Mouse (Mus musculus) spleen, postnatal 14 days (tissue): Measurements from ENCODE around the gene Gpr156.
A peak's percentile ranks its signal among the peaks of the same experiment; 100 is the strongest.

Experiments used
- DNase-seq, 2 experiments: peaks; one replicate each; pipeline ENCODE4 v3.0.0; 2021 to 2022; ENCODE audit warnings: low spot score in 2 of 2

Gpr156 gene

DNA sequence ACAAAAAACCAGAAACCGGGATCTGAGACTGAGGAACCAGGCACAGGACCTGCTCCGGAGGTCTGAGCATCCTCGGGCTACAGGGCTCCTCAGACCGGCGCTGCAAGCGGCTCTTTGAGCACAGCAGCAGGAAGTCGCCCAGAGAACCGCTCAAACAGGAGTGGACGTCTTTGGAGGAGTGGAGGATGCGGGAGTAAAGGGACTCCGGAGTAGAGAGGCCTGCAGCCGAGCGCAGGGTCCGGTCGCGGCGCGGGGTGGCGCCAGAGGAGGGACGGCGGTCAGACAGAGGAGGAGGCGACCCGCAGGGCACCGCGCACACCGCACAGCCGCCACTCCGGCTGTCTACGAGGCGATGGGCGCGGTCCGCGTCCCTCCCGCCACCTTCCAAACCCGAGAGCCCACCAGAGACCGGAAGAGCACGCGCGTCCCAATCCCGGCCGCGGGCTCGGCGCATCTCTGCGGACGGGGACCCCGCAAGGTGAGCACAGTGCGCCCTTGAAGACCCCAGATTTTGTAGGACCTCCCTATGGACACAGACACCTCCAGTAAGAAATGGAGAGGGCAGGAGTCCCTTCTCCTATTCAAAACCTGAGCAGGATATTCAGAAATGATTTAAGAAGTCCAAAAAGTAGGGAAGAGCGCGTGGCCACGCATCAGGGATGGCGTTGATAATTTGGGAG lies at the start of gene Gpr156:
Gene Gpr156, plus strand, starts transcription at position 359 of the 680 bp plus-strand sequence.
- peak in 1 of 2 experiments; percentile 7 for DNase-seq

DNA sequence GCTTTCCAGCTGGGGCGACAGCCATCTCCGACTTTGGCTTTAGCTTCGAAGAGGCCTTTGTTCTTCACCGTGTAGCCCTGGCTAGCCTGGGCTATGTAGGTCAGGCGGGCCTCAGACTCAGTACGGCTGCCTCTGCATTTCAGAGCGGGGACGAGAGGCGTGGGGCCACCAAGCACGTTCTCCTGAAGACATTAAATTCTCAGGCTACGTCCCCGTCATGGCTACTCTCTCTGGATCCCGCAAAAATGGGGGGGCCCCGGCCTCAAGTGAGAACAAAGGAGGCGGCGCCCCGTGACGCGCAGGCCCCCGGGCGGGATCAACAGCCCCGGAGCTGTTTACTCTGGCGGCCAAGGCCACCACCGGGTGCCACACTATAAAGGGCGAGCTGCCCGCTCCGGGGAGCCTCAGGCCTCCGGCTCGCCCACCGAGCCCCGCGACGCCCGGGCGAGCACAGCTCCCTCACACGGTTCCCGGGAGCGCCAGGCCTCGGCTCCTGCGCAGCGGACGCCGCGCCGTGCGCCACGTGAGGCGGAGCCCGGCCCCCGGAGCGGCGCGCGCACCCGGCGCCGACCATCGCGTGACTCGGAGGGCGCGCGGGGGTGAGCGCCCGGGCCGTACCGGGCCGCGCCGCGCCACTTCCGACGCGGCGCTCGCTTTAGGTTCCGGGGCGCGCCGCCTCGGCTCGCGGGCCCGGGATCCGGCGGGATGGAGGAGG lies 48.3 kb upstream of the Gpr156 start, which contains the start of gene Lrrc58:
Gene Lrrc58, plus strand, starts transcription at position 599 of the 715 bp plus-strand sequence.
- peak; percentile 53 to 63 for DNase-seq

DNA sequence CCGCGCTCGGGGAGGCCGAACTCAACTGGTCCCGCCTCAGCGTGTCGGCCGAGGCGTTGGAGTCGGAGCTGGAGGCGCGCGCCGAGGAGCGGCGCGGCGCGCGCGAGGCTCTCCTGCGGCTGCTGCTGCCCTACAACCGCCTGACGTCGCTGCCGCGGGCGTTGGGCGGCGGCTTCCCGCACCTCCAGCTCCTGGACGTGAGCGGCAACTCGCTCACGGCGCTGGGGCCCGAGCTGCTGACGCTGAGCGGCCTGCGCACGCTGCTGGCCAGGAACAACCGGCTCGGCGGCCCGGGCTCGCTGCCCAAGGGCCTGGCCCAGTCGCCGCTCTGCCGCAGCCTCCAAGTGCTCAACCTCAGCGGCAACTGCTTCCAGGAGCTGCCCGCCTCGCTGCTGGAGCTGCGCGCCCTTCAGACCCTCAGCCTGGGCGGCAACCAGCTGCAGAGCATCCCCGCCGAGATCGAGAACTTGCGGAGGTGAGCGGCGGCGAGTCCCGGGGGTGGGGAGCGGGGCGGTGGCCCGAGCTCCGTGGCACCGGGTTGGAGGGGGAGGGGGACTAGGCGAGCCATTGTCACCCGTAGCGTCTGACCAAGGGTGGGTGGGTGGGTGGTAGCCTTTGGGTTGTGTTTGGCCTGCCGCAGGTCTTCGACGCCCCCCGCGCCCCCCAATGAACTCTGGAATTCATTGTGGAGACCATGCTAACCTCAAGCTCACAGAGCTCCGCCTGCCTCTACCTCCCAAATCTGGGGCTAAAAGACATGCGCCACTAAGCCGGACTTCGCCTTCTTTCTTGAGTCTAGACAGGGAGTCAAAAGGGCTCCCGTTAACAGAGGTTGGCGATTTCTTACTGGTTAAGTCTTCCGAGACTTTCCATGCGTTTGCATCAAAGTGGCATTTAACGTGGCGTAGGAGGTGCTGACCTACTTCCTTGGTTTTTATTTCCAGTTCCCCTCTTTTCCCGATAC lies 47.5 kb upstream of the Gpr156 start:
- peak in 1 of 2 experiments; percentile 13 for DNase-seq

DNA sequence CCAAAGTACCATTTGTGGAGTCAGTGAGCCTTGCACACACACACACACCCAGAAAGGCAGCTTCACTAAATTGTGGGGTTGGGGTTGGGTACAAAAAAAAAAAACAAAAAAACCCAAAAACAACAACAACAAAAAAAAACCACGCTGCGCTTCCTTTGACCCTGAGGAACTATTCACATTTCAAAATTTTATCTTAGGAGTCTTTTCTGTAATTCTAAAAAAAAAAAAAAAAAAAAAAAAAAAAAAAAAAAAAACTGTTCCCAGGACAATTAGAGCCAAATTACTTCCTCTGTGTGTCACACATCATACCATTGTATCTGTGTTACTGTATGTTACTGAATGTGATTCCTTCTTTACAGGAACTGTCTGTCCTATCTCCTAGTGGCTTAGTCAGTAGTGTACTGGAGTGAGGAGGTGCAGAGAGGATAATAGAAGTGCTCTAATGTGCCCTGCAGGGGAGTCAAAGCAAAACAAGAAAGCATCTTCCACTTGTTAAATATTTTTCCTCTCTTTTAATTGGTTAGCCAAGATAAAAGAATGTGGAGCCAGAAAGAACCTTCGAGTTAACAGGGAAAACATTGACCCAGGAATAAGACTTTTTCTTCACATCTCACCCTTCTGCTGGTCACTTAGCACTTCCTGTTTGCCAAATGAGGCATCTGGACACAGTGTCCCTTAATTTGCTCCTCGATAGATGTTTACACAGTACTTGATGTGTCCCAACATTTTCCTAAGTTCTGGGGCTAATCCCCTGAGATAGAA lies 46.6 kb upstream of the Gpr156 start:
- DNase-seq = no peak

- DNase-seq = no peak
Observed at GRCm38 (mm10) chr16:37871112-37871715, 45.1 kb upstream of the Gpr156 start.

GRCm38 (mm10) chr16:37874501-37875235 lies 41.6 kb upstream of the Gpr156 start:
- DNase-seq = no peak

DNA sequence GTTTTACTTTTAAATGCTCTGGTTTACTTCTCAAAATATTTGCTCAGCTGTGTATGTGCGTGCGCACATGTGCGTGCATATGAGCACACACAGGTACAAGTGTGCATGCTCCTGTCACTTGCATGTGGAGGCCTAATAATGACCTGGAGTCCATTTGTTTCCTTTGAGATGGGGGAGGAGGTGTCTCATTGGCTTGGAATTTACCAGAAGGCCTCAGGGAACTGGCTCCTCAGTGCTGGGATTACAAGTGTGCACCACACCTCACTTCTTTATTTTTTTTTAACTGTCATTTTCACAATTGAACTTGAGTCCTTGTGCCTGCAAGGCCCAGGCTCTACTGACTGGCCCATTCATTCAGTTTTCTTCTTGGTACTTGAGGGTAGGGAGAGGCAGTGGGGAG lies 38.9 kb upstream of the Gpr156 start:
- no peak for DNase-seq

DNA sequence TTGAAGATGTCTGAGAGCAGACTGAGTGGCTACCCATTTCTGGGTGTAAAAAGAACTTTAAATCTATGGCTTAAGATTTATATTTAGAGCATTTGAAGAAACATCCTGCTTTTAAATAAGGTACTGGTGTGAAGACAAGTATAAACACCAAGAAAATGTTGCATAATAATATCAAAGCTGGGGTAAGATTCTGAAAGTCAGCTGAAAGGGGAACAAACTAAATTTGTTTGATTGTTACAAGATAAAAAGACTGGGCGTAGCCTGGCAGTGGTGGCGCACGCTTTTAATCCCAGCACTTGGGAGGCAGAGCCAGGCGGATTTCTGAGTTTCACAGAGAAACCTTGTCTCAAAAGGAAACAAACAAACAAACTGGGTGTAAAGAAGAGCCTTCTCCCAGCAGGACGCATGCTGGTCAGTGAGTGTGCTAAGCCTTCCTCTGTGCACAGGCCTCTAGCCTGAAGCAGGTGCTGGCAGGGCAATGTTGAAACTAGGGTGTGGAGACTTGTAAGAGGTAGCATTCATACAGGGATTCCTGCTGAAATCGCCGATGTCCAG lies 37.3 kb upstream of the Gpr156 start:
- no peak for DNase-seq

DNA sequence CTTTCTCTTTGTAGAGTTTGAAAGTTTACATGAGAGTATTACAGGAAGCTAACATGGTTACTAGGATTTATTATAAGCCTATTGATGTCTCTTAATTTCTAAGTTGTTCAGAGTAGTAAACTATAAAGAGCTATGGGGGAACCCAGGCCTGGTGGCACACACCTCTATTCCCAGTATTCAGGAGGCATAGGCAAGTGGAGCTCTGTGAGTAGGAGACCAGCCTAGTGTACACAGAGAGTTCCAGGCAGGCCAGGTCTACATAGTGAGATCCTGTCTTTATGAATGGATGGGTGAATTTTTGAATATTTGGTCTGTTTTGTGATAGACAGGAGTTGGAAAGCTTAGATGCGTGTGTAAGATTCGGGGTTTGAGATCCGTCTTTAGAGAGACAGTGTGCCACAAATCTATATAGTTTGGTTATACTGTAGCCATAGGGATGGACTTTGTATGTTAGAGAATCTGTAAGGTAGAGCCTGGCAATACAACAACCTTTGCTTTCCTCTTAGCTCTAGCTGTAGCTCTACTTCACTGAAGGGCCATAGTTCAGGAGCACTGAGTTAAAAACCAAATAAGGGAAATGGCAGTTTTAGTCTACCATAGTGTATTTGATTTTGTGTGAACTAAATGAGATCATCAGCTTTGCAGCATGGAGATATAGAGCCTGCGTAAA lies 36.4 kb upstream of the Gpr156 start:
- DNase-seq = no peak

GRCm38 (mm10) chr16:37881168-37881567 lies 35.1 kb upstream of the Gpr156 start:
- no peak for DNase-seq

DNA sequence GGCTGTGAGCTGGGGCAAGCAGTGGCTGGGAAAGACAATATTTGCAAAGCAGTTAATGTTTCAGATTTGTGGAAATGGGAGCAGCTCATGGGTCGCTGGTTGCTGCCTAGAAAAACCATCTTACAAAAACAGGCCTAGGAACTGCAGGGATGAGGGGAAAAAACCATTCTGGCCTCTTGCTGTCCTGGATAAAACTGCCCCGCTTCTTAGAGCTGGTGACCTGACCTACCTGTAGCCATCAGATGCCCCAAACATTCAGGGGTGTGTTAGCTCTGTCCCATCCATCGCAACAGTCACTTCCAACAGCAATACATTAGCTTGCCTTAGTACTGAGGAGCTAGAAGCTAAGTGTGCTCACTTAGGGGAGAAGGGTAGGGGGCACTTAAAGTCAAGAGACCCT lies 27.3 kb upstream of the Gpr156 start:
- DNase-seq = no peak

- DNase-seq = no peak
Observed at GRCm38 (mm10) chr16:37892667-37893066, 23.6 kb upstream of the Gpr156 start.

DNA sequence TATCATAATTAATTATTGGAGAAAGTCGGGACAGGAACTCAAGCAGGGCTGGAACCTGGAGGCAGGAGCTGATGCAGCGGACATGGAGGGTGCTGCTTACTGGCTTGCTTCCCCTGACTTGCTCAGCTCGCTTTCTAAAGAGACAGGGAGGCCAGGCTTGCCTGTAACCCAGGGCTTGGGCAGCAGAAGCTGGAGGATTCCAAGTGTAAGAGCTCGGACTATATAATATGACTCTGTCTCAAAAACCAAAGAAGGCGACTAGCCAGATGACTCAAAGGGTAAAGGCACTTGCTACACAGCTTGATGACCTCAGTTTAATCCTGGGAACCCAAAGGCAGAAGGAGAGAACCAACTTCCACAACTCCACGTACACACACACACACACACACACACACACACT lies 22.9 kb upstream of the Gpr156 start:
- DNase-seq = no peak

- no peak for DNase-seq
Observed at GRCm38 (mm10) chr16:37893942-37894341, 22.4 kb upstream of the Gpr156 start.

DNA sequence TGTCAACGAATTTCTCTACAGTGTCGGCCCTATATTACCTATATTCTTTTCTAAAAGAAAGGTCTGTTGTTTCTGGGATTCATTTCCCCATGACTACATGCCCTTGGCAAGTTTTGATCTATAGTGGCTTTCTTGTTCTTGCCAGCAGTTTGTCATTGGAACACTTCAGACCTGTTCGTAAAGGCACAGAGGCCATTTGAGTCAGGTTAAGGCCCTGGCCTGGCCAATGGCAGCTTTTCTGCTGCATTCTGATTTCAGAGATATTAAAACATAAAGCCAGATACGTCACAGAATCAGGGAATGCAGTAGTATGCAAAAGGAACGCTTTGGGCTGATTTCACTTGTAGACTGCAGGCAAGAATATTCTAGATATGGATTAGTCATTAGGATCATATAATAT lies 17.5 kb upstream of the Gpr156 start:
- no peak for DNase-seq

- DNase-seq = no peak
Observed at GRCm38 (mm10) chr16:37899357-37899756, 16.9 kb upstream of the Gpr156 start.

DNA sequence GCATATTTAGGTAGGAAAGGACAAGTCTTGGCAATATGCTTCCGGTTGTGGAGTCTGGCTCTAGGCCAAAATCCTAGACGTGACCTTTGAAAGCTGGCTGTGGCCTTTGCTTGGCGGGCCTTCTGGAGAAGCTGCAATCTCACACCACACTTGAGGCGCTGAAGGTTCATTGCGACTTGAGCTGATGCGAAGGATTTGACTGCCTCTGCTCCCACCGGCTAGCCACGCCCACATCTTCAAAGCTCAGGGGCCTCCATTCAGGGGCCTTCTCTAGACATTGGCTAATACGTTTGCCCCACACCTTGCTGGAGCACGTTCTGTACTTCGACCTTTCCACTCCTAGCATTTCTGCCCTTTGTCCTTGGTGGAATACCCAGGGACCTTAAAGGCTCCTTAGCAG lies 15.0 kb upstream of the Gpr156 start:
- no peak for DNase-seq

DNA sequence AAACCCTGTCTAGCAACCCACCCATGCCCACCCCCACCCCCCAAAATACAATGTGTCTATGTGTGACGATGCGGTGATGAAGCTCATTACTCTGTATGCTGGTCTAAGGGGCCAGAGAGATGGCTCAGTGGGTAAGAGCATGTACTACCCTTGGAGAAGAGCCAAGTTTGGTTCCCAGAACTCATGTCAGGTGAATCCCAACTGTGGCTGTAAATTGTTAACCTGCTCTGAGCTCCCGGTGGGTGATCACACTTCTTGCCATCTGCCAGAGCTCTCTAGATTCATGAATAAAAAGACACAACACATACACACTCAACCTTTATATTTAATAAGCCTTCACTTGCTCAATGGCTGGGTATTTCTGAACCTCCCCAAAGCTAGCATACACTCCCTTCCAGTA lies 9.8 kb upstream of the Gpr156 start:
- no peak for DNase-seq

DNA sequence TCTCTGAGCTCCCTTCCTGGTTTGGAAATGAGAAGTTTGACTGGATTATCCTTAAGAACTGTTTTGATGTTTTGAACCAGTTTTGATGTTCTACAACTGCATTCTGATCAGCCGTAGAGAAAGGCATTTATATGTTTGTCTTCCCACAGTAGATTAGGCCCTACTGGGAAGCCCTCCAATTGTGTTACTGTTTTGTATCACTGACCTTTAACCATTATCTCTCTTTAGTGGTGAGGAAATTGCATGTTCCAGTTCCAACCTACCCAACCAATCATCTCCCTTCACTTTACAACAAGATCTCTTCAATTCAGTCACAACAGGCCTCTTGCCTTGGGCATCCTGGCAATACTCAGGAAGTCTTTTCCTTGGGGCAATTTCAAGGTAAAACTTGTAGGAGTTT lies 5.2 kb upstream of the Gpr156 start:
- DNase-seq = no peak
